Mouse (Mus musculus) lung, adult 18-20 months (tissue): ENCODE data around the gene Srgap1.
A peak's percentile ranks its signal among the peaks of the same experiment; 100 is the strongest.

ENCODE experiments used
- DNase-seq, 2 experiments: peaks; one replicate each; pipeline ENCODE4 v3.0.0; 2022; ENCODE audit warnings: mixed read lengths in 2 of 2

Srgap1 gene

DNA sequence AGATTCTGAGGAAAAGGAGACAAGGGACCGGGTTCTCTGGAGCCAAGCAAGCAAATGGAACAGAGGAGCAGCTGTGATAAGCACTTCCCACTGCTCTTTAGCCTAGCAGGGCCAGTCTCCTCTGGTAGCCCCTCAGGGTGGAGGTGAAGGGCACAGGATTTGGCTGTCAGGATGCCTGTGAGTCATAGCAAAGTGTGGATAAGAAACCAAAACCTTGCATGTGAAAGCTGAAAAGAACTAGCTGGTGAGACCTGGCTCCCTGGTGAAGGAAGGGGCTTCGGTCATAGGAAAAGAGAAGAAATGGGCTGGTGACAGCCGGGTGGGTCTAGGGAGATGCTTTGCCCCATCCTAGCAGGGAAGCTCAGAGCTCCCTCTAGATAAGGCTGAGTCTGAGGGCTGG, 30.5 kb downstream of the Srgap1 start:
- DNase-seq = no peak

DNA sequence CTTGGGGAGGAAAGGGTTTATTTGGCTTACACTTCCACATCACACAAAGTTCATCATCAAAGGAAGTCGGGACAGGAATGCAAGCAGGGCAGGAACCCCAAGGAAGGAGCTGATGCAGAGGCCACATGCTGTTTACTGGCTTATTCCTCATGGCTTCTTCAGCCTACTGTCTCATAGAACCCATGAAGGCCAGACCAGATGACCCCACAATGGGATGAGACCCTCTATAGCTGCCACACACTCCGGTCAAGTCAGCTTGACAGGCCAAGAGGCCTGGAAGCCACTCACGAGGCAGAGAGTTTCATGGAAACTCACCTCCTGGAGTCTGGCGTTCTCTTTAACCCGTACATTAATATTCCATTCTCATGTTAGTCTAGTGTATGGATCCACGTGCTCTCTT, 34.8 kb downstream of the Srgap1 start:
- DNase-seq = no peak

DNA sequence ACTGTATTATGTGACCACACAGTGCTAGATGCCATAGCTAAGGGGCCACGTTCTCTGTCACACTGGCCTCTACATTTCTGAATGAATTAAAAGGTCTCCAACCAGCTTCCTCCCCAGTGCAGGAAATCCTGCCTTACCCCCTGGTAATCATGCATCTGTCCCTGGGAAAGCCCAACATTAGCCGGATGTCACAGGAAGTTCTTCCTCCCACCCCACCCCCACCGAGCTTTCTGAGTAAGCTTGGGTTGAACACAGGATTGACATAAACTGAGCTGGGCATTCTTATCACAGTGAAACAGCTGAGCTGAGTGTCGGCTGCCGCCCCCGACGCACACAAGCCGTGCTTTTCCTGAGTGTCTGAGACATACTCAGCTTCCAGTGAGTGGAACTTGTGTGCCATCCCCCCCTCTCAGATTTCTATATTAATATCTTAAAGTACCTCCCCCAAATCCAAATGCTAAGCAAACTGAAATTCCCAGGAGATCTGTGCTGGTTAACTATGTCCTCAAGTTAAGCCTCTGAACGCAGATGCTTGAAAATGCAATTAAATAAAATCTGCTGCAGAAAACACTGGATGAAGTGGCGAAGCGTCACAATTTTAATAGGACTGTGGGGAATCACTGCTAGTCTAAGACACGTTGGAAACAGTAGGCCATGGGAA, 38.3 kb downstream of the Srgap1 start:
- peak; percentile 43 to 70 for DNase-seq

DNA sequence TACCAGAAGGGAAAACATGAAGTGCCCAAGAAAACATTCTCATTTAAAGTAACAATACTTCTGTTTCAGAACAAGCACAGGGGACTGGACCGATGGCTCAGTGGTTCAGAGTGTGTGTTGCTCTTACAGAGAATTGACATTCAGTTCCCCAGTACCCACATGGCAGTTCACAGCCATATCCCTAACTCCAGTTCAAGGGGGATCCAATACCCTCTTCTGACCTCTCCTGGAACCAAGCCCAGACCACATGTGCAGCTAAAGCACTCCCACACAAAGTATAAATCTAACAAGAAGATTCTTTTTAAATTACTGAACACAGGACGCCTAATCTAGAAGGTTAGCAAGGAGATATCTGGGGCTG, 38.8 kb downstream of the Srgap1 start:
- DNase-seq = no peak

DNA sequence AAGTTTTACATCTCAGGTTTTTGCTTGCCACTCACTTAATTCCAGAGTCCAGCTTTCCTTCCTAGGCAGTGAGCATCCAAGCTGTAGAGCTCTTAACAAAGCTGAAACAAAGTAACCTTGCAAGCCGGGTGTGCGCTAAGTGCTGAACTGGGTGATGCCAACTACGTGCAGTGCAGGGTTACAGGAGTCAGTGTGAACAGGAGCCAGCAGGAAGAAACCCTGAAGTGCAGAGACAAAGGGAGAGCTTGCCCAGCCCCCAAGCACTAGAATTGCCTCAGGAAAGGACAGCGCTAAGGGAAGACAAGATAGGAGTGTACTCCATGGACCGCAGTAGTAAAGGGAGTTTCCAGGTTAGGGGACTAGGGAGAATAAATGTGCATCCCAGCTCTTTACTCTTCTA, 40.5 kb downstream of the Srgap1 start:
- DNase-seq = no peak

DNA sequence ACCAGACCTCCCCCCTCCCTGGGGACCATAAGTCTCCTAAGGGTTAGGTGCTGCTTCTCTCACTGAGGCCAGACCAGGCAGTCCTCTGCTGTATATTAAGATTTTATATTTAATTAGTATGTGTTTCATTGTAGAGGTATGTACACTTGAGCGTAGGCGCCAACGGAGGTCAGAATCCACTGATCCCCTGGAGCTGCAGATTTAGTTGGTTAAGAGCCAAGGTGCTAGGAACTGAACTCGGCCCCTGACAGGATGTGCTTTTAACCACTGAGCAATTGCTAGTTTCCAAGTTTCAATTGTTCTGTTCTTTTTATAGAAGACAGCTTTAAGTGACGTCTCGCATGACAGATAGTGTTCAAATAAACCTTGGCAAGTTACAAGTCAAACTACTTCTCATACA, 41.0 kb downstream of the Srgap1 start:
- DNase-seq = no peak

DNA sequence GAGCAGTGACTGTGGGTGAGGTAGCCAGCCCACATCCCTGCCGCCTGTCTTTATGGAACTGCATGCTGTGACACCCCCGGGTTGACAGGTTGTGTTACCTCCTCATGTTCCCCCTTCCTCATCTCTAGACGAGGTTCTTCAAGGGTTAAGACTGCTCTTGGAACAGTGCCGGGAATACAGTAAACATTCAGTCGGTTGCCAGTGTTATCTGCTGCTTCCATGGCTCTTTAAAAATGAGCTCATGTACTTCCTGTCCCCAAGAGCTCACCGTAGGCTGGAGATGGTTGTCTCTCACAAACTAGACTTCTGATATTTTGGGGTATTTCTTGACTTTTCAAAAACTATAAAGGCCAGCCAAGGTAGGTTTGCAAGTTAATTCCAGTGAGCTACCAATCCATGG, 41.6 kb downstream of the Srgap1 start:
- DNase-seq = peak in 1 of 2 experiments; percentile 40

DNA sequence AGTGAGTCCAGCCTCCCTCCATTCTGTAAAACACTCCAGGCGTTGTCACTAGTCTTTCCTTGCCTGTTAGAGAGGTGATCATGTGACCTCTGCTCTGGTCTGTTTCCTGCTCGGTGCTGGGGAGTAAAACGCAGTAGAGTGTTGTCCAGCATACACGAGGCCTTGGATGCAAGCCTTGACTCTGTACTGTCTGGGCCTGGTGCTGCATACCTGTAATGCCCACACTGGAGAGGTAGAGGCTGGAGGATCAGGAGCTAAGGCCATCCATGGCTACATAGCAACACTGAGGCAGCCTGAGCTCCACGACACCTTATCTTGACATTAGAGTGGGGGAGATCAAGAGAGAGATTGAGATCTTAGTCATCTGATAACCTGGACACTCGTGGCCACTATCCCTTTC, 44.2 kb downstream of the Srgap1 start:
- DNase-seq = no peak

DNA sequence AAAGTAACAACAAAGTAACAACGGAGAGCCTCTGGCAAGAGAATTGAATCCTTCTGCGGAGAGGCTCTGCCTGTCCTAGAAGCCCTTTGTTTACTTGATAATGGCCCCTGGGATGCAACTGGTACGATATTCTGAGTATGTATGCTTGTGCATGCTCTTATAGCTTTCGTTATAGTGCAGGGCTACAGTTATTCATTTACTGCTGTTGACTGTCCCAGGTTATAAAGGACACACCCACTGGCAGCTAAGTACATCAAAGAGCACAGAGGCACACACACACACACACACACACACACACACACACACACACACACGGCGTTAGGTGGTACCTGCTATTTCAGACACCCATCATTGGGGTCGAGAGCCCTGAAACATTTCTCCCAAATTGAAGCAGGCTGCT, 48.3 kb downstream of the Srgap1 start:
- no peak for DNase-seq

DNA sequence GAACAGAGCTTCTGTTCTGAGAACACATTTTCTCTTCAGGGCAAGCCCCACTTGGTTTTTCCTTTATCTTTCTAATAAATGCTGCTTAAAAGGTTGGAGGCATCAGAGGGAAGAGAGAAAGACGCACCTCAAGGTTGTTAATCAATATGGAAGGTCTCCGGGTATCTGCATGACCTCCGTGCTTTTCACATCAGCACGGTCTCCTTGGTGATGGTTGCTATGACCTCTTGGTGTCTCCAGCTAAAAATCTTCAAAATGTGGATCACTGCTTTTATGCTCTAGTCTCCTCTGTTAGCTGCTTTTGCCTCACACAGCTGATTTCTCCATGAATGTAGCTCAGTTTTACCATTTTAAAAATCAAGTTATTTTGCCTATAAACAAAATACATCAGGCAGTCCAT, 50.6 kb downstream of the Srgap1 start:
- no peak for DNase-seq

DNA sequence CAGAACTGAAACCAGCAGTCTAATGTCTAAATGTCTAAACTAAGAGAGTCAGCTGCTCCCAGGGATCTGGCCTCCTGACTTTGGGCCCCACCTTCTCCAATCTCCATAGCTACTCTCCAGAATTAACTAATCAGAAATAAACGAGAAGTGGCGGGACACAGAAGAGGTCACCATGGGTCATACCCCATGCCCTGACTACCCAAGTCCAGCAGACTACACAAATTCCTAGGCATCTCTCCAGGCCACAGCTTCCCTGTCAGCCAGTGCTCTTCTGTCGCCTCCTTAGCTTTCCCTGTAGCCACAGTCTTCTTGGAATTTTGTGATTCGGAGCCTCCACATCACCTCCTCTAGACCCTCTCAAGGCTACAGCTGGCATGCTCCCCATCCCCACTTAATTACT, 51.7 kb downstream of the Srgap1 start:
- no peak for DNase-seq

DNA sequence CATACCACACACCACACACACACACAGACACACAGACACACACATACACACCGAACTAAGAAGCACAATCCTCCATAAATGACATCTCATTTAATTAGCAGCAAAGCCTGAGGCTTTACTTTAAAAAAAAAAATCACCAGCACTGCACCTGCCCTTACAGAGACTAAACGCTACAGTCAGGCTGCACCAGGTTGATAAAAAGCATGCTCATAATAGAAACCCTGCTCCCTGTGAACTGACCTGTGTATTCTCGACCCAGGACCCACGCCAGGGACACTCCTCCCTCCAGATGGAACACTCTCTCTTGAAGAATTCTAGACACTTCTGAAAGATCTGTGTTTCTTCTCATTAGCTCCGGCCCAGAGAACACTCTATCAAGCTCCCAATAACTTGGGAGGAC, 52.5 kb downstream of the Srgap1 start:
- DNase-seq = no peak

DNA sequence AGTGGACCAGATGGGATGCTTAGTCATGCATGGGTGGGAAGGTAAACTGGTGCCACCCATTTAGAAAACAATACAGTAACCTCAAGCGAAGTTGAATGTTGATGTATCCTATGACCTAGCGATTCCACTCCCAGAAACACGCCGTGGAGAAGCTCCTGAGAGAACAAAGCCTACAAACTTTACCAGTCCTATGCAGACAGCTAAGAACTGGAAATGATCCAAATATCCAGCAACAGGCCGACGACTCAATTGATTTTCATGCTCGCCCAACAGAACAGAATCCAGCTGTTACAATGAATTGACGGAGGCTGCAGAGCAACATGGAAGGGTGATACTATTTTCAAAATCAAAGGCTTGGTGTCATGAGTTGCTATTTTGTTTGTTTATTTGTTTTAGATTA, 54.5 kb downstream of the Srgap1 start:
- DNase-seq = peak in 1 of 2 experiments; percentile 31

DNA sequence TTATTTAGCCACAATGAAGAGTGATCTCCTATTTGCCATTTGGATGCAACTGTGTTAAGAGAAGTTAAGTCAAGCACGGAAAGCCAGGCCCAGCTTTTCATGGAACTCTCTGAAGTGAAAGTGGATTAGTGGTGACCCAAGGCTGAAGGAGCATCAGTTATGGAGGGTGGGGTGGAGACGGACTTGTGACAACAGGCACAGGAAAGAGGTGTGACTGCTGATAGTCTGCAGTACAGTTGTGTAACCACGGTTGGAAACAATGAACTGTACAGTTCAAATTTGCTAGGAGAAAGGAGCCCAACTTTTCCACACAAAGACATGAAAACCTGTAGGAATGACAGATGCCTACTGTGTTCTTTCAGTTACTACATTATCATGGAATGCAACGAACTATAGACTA, 60.1 kb downstream of the Srgap1 start:
- DNase-seq = peak in 1 of 2 experiments; percentile 11

DNA sequence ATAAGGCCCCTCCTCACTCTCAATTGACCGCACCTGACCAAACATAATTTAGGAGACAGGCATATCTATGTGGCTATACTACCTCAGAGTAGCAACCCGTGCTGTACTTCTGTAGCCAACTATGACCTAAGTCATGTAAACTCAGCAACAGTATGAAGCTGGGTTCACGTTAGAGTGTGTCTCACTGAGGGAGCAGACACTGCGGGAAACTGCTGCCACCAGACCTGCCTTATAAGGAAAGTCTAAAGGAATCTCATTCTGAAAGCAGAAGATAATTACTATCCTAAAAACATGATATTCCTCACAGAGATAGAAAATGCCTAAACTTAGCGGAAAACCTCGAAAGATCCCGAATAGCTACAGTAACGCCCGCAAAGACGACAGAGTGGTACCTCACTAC, 62.2 kb downstream of the Srgap1 start:
- DNase-seq = no peak

DNA sequence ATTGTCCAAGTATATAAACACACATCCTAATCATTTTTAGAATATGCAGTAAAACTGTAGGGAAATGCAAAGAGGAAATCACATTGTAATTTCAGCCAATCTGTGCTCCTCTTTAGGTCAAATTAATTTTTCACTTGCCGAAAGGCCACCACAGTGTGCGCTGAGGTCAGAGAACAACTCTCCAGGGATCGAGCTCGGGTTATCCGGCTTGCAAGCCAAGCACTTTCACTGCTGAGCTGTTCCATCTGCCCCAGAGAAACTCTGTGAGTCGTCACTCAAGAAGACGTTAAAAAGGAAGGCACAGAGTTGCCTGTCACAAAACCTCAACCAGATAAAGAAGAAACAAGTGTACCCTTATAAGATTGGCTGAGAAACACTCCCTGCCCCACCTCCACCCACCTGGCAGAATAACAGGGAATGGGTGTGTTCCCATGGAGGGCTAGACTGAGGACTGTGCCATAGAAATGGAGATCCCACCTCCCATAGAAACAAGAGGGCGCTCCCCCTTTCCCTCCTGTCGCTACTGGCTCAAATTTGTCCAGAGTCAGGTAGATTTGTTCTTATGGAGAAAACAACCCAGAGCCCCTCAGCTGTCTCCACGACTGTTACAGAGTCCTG, 63.0 kb downstream of the Srgap1 start:
- no peak for DNase-seq

DNA sequence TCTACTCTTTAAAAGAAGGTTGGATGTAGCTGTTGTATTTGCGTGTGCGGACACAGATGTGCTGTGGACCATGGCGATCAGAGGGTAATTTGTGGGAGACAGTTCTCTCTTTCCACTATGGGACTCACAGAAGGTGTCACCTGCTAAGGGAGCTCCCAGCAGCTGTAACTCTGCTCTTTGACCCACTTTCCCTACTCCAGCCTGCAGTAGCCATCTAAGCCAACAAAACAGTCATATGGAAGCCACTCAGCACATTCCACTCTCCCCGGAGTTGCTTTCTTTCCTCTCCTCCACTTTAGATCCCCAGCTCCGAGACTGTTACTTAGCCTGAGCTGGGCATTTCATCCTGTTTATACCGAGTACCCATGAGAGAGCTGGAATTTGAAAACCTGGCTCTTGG, 71.8 kb downstream of the Srgap1 start:
- DNase-seq = no peak

DNA sequence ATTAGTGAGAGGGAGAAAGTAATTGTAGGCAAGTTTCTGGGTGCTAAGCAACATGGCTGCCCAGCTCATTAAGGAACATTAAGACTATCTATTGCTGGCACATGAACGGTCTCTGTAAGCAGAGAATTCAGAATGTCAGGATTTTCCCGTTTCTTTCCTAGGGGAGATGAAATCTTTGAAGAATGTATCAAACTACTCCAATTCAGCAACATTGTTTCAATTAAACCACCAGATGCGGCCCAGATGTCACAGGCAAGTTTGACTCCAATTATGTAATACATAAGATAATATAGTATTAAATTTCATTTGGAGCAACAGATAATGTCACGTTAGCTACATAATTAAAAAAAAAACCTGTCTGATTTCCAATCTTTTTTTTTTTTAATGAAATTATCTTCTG, 72.5 kb downstream of the Srgap1 start:
- DNase-seq = no peak

DNA sequence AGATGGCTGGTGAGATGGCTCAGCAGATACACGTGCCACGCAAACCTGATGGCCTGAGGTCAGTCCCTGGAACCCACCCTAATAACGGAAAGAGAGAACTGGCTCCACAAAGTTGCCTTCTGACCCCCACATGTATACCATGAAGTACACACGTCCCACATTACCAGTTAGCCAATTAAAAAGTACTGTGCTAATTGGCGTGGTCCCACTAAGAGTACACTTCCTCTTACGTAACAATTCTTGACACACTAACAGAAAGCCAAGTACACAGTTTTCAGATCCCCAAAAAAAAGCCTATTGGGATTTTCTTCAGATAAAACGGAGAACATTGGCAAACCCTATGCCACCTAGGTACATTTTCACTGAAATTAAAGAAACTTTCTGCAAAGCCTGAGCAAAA, 73.8 kb downstream of the Srgap1 start:
- no peak for DNase-seq

DNA sequence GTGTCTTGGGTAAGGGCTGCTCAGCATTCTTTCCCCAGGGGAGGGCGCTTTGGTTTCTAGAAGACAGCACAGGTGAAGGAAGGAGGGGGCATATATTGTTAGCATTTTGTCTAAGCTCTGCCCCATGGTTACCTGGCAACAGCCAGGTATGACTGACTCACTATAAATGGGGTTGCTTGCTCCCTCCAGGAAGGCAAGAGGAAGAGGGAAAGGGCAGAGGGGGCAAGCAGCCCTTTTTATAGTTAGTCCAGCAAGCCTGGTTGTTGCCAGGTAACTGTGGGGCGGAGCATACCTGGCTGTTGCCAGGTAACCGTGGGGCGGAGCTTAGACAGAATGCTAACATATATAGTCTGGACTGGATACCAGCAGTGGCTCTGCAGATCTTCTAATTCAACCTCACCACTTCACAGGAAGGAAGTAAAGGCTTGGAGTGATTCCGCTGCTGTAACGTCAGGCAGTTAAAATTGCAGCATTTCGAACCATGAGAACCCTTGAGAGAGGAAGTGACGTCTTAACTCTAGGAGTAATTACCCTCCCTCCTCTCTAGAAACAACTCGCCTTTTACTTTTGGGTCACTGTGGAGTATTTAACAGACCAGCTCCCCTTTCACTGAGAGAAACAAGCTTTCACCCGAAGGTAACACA, 74.7 kb downstream of the Srgap1 start:
- DNase-seq = peak; percentile 15 to 40

DNA sequence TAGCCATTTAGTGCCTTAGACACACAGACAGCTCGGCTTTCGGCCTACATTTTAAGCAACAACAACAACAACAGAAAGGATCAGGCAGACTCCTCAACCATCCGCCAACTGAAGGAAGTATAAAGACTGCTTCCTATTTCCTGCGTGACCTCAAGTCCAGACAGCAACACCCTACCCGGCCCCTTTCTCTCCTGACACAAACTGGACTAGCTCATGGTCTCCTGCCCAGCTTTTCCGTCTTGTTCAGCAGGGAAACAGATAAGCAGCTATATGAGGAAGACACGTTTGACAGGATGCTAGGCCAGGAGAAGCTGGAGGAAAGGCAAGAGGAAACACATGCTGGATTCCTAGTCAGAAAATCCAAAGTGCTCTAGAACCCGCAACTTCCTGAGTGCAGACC, 75.5 kb downstream of the Srgap1 start:
- DNase-seq = peak in 1 of 2 experiments; percentile 14

DNA sequence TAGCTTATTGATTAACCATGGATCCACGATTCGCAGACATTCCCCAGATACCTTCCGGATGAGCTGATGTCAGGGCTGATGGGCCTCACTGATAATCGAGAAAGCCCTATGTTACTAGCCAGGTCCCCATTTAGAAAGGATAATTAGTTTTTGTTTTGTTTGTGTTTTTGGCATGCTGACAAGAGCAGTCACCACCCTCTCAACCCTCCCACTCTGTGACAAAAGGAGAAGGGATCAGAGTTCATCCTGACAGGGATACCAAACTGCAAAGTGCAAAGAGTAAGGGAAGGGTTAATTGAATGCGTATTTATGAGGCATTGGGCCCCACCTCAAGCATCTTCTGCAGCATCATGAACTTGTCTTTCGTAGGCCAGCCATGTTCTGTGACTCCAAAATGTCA, 76.2 kb downstream of the Srgap1 start:
- DNase-seq = no peak

DNA sequence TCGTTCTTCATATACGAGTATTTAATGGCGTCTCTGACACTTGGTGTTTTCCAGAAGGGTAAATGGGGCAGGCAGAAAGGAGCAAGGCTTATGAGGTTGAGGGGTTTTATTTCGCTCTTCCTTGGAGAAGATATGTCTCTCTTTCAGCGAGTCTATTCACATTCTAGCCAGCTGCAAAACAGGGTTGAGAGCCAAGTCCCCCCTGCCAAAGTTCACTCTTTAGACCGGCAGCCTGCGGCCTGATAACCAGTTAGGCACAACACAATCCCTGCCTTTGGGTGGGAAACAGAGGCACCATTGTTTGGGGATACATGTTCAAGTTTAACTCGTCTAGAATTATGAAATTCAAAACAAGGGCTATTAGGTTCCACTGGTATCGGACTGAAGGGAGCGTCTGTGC, 83.0 kb downstream of the Srgap1 start:
- no peak for DNase-seq

DNA sequence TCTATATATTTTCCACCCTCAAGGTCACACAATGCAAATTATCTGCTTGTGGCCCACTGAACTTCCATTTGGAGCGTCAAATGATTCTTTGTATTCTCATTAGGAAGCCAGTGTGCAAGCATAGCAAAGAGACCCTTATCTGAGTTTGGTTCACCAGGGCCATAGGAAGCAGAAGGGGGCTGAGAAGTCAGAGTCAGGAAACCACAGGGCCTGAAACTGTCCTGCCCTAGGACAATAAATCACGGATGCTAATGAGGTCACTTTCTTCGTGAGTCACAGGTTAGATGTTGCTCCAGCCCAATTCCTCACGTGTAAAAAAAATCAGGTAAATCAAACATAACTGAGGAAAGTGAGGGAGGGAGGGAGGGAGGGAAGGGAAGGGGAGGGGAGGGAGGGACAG, 85.1 kb downstream of the Srgap1 start:
- no peak for DNase-seq
